Mouse (Mus musculus) ZHBTc4 (cell line): ENCODE data around the gene Katnb1.

Experiments
- DNase-seq: peaks from one replicate; pipeline ENCODE4 v3.0.0-alpha.2; 2011; ENCODE audit warnings: low read depth, low spot score

Gene Katnb1

DNA sequence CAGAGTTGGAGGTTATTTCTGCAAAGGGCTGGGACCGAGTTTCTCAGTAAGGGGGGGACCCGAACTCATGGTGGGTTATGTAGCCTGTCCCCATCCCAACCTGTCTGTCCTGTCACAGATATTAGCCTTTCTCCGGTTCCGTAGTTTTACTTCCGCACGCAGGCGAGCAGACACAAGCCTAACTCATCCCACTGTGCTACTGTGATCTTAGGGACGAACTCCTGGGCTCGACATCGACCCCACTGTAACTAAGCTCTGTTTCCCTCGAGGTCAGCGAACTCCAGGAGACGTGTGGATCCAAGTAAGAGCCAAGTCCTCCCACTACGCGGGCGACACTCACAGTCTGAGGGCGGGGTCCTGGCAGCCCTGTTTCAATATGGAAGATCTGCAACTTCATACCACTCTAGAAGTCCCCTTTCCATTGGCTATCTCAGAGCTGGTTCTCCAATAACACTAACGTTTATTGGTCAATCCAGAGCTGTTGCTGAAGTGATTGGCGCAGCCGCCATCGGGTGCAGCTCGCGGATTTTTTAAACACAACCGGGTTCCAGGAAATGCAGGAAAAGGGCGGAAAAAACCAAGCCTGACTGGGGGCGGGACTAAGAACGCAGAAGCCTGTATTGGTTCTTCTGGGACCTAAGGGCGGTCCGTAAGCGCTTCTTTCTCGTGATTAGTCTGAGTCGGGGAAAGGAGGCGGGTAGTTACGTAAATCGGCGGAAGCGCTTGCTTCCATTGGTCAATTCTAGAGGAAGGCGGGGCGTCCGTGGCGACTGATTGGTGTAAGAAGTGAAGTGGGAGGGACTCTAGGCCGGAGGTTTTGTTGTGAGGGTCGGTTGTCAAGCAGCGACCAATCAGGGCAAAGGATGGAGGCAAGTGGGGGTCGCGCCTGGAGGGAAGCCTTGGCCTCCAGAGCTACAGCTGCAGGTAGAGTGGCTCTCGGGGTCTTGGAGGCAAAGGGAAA lies at the start of gene Katnb1:
TSS of gene Katnb1 (plus strand) at position 806 of the 961 bp plus-strand sequence.
- peak; percentile 100 for DNase-seq

DNA sequence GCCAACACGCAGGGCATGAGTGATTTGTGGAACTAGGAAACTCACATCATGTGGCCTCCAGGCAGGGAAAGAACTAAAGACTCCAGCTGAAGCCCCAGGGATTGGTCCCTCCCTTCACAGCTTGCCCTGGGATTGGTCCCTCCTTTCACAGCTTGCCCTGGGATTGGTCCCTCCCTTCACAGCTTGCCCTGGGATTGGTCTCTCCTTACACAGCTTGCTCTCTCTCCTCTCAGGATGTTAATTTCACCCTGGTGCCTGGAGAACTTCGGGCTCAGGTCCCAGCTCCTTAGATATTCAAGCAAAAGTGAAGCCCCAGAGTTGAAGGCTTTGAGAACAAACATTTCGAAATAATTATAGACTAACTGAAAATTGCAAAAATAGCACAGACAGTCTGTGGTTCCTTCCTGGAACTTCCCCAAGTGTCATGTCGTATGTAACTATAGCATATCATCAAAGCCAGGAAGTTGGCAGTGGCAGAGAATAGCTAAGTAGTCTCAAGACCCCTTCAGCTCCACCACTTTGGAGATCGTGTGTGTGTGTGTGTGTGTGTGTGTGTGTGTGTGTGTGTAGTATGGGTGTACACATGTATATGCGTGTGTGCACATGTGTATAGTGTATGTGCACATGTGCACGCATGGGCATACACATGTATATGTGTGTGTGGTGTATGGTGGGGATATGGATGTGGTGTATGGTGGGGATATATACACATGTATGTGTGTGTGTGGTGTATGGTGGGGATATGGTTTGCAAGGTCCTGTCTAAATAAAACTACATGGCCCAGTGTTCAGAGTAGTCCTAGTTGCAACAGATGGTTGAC lies 43.7 kb upstream of the Katnb1 start:
- DNase-seq: peak; percentile 58

DNA sequence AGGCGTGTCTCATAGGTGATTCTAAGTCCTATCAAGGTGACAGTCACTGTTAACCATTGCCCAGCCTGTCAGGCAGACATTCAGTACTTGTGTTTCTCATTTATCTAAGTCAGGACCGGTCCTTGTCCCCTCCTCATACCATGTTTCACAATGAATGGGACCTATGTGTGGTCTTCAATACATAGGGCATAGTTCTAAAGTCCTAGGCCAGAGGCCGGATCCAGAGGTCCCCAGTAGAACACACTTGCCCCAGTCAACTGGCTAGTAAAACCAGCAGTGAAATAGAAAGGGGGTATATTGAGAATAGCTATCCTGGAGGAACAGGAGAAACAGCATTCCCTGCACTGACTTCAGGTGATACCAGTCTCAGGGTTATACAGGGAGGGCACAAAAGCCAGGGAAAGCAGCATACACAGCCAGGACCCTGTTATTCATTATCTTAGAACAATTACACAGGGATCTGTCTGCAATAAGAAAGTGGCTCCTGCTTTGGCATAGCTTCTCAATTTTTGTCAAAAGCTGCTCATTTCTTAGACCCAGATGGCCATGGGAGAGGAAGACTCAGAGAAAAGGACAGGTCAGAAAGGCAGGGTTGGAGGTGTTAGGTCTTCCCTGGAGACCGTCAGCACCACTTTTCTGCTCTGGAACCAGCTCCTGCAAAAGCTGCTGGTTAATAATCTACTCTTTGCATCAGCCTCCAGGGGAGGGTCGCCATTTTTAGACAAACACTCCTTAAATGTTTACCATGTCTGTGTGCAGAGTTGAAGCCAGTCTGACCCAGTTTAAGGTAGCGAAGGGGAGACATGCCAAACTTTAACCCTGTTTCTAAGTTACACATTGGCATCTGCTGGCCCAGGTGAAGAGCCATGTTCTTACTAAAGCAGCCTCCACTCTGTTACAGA lies 38.9 kb upstream of the Katnb1 start:
- no peak for DNase-seq

DNA sequence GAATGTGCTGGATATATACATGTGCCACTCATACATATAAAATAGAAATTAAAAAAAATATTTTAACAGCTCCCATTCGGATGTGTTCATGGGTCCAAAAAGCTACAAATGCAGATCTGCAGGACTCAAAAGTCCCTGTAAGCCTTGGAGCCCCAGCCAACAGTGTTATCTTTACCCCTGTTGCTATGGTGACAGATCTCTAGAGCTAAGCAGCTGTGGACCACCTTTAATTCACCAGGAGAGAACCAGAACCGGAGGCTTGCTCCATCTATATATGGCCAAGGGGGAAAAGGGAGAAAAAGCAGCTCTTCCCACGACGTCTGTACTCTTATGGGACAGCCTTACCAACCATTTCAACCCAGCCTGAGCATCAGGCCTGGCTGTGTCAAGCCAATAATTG lies 36.2 kb upstream of the Katnb1 start:
- no peak for DNase-seq

DNA sequence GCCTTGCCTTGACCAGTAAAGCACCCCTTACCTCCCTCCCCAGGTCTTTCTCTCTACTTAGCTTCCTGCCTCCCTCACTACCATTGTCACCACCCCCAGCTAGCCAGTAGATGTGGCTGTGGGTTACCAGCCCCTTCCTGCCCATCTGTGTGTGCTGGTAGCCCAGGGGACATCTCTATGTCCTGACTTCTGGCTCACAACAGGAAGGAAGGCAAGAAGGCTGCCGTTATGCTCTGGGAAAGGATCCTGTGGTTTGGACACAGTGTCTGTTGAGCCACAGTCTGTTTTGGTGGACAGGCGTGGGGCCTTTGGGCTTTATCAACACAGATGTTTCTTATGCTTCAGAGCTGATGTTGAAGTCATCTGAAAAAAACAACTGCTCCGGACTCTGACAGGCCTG lies 34.0 kb upstream of the Katnb1 start:
- DNase-seq: no peak

DNA sequence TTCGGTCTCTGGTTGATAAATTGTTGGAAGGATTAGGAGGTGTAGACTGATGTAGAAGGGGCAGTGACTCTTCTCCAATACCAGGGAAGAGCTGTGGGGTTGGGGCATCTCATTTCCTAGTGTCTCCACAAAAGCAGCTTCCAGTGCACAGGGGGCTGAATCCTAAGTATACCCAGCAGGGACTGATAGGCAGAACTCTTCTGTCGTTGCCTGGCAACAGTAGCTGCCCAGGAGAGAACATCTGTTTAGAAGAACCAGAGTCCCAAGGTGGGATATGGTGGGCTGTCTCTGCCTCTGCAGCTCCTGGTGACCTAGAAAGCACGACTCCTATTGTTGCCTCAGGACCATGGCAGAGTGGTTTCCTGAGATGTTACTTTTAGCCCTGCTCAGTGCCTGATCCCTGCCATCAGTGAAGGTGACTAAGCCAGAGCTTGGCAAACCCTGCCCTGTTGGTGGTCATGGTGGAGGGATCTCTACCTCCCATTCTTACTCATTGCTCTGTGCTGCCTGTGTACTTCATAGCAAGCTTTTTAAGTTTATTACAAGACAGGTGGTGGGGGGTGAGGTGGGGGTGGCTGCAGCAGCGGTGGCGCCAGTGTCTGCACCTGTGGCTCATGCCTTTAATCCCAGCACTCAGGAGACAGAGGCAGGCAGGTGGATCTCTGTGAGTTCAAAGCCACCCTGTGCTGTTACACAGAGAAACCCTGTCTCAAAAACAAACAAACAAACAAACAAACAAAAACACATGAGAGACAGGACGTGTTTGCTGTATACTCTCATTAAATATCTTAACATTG lies 32.9 kb upstream of the Katnb1 start:
- DNase-seq: no peak

DNA sequence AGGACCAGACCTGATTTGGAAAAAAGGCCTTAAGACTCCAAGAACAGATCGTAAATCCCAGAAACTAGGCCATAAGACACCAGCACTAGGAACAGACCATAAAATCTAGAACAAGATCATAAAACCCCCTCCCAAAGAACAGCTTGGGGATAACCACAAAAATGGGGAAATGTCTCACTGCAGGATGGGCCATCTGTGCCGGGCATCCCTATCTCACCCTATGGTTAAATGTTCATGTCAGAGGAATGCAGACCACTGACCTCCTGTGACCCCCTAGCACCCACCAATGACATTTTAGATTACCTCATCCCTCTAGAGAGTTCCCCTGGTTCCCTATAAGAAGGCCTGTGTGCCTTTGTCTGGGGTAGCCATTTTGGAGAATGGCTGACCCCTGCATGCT lies 31.4 kb upstream of the Katnb1 start:
- DNase-seq: no peak

DNA sequence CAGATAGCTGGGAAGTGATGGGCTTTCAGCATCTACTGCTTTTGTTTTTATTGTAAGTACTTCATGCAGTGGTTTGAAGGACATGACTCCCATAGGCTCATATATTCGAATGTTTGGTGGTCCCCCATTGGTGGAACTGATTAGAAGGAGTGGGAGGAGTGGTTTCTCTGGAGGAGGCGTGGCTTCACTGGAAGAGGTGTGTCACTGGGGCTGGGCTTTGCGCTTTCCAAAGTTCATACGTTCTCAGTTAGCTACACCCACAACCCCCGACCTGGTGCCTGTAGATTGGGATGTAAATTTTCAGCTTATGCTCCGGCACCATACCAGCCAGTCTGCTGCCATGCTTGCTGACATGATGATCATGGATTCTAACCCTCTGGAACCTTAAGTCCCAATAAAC lies 26.5 kb upstream of the Katnb1 start:
- DNase-seq: peak; percentile 37

DNA sequence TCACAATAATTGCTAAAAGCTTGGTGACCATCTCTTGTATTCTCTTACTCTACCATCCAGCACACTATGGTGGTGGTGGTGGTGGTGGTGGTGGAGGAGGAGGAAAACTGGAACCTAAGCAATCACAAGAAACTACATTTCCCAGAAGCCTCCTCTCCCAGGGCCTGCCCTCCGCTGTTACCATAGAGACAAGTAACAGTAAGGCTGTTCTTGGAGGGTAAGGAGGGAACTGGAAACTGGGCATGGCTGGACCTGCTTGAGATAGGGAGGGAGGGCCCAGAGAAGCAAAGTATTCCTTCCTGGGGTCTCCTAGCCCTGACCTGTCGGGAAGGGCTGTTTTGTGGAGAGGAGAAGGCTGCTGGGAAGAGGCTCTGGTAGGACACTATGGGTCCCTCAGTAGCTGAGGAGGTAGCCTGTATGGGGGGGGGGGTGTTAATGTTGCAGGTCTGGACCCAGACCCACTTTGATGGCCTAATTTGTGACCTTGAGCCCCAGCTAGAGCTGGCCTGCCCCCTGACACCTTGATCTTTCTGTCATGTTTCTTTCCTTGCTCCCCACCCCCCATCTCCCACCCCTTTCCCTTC lies 26.0 kb upstream of the Katnb1 start, which contains the start of gene Drc7:
TSS of gene Drc7 (plus strand) at position 177 of the 584 bp plus-strand sequence.
- DNase-seq: peak; percentile 73

DNA sequence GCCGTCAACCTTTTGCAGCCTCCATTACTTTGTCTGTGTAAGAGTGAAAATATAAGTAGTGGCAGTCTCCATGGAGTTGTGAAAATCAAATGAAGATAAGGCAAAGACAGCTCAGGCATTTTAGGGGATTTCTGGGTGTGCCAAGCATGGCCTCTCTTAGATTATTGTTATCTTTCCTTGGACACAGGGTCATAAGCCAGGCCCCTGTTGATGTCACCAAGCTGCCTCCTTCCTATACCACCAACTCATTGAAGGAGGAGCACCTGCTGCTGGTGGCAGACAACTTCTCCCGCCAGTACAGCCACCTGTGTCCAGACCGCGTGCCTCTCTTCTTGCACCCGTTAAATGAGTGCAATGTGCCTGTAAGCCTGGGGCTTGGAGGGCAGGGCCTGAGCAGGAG lies 24.6 kb upstream of the Katnb1 start:
- no peak for DNase-seq

DNA sequence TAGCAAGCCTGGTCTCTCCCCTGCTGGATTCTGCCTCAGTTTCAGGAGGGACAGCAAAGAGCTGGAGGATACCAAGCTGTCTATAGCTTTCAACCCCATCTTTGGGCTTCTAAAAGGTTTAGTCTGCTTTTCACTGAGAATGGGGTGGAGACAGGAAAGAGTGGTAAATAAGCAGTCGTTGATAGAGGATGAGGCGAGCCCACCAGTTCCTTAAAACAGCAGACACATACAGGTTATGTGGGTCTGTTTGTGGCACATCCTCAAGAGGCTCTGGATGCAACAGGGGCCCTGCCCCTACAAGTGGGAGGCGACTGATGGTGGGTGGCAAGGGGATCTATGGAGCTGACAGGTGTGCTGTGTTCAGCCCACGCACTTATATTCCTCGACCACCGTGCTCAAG lies 22.3 kb upstream of the Katnb1 start:
- DNase-seq: no peak

DNA sequence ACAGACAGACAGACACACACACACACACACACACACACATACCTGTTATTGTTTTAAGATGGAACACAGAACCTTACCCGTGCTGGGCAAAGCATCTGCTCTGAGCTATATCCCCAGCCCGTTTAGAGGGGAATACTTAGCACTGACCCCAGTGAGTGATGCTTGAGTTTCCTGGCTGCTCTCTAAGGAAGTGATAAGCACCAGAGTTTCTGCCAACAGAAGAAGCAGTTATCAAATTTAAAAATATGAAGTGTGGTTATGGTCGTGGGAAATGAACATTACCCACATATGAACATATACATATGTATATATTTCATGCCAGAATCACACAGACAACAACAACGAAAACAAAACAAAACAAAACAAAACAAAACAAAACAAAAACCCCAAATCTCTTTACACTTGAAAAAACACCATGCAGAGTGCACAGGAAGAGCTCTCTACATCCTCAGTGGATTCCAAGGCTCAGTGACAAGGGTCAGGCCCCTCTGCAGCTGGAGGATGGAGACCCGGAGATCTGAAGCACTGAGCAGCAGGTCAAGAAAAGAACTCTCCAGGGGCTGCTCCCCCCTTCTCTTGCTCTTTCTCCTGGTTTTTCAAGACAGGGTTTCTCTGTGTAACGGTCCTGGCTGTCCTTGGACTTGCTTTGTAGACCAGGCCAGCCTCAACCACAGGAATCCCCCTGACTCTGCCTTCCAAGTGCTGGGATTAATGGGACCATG lies 21.0 kb upstream of the Katnb1 start:
- DNase-seq: no peak

DNA sequence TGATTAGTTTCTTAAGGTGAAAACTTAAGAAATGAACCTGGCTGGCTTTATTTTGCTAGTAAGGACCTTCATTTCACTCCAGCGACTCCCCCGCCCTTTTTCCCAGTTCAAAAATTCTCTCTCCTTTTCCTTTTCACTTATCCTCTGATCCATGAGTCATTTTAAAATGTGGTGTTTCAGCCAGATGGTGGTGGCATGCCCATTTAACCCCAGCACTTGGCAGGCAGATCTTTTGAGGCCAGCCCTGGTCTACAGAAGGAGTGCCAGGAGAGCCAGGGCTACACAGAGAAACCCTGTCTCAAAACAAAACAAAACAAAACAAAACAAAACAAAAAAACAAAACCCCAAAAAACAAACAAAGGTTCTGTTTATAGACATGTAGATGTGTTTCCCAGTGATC lies 16.5 kb upstream of the Katnb1 start:
- no peak for DNase-seq

DNA sequence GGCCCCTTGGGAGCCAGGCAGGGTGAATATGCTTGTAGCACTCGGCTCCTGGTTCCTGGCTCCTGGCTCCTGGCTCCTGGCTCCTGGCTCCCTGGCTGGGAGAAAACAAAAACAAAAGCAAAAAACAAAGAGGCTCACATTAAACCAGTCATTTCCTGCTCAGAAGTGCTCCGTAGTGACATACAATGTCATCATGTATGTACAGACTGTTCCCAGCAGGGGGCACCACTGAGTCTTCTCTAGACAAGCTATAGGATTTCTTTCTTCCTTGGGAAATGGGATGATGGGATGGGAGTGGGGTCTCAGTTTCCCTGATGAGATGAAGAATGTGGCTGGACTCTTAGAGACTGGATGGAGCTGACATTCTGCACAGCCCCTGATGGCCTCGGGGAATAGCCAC lies 13.4 kb upstream of the Katnb1 start:
- DNase-seq: peak; percentile 92

DNA sequence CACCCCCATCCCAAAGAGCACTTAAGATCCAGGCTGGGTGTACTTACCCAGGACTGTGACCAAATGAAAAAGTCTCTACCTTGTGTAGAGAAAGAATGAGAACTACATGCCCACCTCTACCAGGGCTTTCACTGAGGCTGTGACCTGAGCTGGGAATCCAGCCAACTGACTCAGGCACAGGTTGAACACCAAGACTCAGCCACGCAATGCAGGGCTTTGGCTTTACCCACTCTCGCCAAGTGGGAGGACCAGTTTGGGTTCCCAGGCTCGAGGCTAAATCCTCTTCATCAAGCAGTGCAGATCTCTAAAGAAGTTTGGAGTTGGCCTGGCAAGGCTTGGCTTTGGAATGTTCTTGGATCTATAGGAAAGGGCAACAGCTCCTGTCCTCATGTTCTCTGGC lies 5.5 kb upstream of the Katnb1 start:
- no peak for DNase-seq

DNA sequence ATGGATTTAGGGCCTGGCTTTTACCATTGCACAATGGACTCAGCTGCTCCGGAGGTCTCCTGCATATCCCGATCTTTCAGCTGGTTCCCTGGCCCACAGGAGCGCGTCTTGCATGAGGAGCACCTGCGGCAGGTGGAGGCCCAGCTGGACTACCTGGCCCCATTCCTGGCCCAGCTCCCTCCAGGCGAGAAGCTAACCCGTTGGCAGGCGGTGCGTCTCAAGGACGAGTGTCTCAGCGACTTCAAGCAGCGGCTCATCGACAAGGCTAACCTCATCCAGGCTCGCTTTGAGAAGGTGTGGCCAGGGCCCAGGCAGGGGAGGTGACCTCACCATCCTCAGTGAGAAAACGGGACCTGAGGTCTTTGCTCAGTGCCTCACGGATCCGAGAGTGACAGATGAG lies 4.8 kb upstream of the Katnb1 start:
- DNase-seq: no peak

DNA sequence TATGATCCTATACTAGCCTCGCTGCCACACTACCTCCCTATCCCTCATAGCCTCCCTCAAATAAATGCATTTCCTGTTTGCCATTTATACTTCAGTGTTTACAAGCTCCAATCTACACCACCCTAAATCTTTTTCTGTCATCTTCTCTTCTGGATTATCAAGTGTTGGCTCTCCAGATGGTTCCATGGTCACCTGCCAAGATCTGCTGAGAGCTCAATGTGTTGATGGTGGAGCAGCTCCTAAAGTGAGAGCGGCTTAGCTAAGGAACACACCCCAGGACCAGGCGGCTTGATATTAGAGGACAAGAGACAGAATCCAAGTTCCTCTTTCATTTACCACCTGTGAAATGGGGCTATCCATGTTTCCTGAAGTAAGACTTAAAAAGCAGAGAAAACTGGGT lies 2.9 kb upstream of the Katnb1 start:
- no peak for DNase-seq

DNA sequence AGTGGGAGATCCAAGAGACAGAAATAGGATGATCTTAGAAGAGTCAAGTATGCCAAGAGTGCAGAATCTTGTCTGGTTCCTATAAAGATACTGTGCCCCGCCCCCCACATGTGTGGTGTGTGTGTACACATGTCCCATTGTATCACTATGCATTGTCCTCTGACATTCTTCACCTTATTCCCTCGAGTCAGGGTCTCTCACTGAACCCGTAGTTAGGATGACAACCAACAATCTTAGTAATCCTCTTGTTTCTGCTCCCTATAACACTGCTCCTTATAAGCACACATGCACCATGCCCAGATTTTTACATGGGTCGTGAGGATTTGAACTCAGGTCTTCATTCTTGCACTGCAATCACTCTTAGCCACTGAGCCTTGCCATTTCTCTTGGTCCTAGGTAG lies 1.7 kb upstream of the Katnb1 start:
- DNase-seq: no peak

DNA sequence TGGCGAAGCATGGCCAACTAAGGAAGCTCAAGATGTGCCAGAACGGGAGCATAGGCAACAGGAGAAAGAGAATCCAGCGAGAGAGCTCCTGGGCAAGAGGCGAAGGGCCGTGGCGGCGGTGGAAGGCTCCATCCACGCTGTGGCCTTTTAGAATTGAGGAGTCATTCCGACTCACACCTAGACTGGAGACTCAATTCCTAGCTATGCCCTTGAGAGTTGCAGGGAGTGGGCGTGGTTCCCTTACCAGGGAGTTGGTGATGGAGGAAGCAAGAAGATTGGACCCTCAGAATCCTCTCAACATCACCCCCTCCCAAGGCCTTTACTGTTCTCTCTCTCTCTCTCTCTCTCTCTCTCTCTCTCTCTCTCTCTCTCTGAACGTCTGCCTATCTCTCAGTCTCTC lies 664 bp downstream of the Katnb1 start:
- DNase-seq: peak; percentile 44

DNA sequence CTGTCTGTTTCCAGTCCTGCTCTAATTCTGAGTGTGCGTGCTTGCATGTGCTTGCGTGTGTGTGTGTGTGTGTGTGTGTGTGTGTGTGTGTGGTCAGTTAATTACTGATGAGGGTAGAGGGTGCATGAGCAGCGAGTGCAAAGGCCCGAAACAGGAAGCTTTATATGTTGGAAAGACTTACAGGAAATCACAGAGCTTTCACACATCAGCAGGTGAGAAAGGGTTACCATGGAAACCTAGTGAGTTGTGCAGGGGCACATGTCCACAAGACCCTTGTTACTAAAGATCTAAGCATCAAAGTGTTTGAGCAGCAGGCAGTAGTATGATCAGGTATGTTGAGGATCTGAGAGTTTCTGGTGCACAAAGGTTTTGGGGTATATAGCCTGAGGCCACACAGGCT lies 3.3 kb downstream of the Katnb1 start:
- no peak for DNase-seq
